Mouse (Mus musculus) G1E (cell line): Measurements from ENCODE around the gene Nr1h4.

Experiments used
- CTCF ChIP-seq: IDR thresholded peaks from 2 replicates; pipeline ENCODE4 v1.5.1; 2012; ENCODE audit warnings: low read depth, low read length, inconsistent platforms, mixed read lengths
- GATA1 ChIP-seq: IDR thresholded peaks from 2 replicates; pipeline ENCODE4 v1.6.1; 2012; ENCODE audit warnings: borderline replicate concordance, low read length, inconsistent platforms, mixed read lengths
- TAL1 ChIP-seq: conservative IDR thresholded peaks from 2 replicates; pipeline ENCODE4 v1.6.1; 2012; ENCODE audit warnings: low read depth, low read length, inconsistent platforms, mixed read lengths

- no peak for TF ChIP-seq CTCF
- TF ChIP-seq GATA1, result no peak
- TF ChIP-seq TAL1, result no peak
Measured at GRCm38 (mm10) chr10:89512562-89512961, 20.8 kb downstream of the Nr1h4 start.
